Mouse (Mus musculus) CH12.LX (cell line): ENCODE results near the gene Man2a1. TPM values are rescaled to one million over a fixed set of nuclear protein-coding genes. Genes with fewer than 3 reads are reported as not detected.

Experiments
- DNase-seq: peaks from one replicate; pipeline ENCODE4 v3.0.0-alpha.2; 2013; ENCODE audit errors: extremely low read depth
- H3K27ac ChIP-seq: 2 replicates; pipeline ENCODE4 v1.5.1; 2012; ENCODE audit warnings: low read depth, mild to moderate bottlenecking, control low read depth, moderate library complexity; ENCODE audit not compliant: insufficient read depth
- H3K27me3 ChIP-seq: replicated peaks from 2 replicates; pipeline ENCODE3; 2012; ENCODE audit warnings: inconsistent platforms
- H3K36me3 ChIP-seq, 2 experiments: replicated peaks in 1 of 2; 2 replicates each; pipeline versions ENCODE3 to v1.6.1; 2012; ENCODE audit warnings: inconsistent platforms in 1 of 2, low read length in 1 of 2, mild to moderate bottlenecking in 1 of 2, mixed read lengths in 1 of 2, moderate library complexity in 1 of 2; ENCODE audit not compliant: control insufficient read depth in 1 of 2, insufficient read depth in 1 of 2
- H3K4me1 ChIP-seq, 2 experiments: 2 replicates each; pipeline ENCODE4 v1.6.1; 2012; ENCODE audit warnings: inconsistent platforms in 1 of 2, moderate library complexity in 1 of 2; ENCODE audit not compliant: insufficient read depth in 2 of 2, control insufficient read depth in 1 of 2
- H3K4me2 ChIP-seq: 2 replicates; pipeline ENCODE4 v1.6.1; 2012; ENCODE audit warnings: low read depth, mild to moderate bottlenecking, control low read depth; ENCODE audit not compliant: poor library complexity, insufficient read depth, severe bottlenecking
- H3K4me3 ChIP-seq, 3 experiments: fragments of 150-350 bp in 1 of 3; sonication (generic) in 1 of 3; replicated peaks in 1 of 3; 2 replicates each; pipeline versions ENCODE3 to v1.5.1; 2011 to 2012; ENCODE audit warnings: low read depth in 2 of 3, low read length in 2 of 3, mild to moderate bottlenecking in 2 of 3, moderate library complexity in 2 of 3, control low read depth in 1 of 3, improper control_type of control experiment in 1 of 3, inconsistent platforms in 1 of 3, mixed read lengths in 1 of 3; ENCODE audit not compliant: poor library complexity in 1 of 3
- H3K79me2 ChIP-seq: replicated peaks from 2 replicates; pipeline ENCODE4 v1.6.1; 2012; ENCODE audit warnings: mild to moderate bottlenecking, moderate library complexity; ENCODE audit not compliant: control insufficient read depth, poor library complexity, insufficient read depth, severe bottlenecking; ENCODE audit errors: extremely low read depth
- H3K9ac ChIP-seq: 2 replicates; pipeline ENCODE4 v1.6.1; 2012; ENCODE audit warnings: low read depth, mild to moderate bottlenecking, control low read depth, moderate library complexity; ENCODE audit not compliant: insufficient read depth
- H3K9me3 ChIP-seq: replicated peaks from 2 replicates; pipeline ENCODE3; 2012; ENCODE audit warnings: low read length, inconsistent platforms, mixed read lengths
- CHD1 ChIP-seq: IDR thresholded peaks from 2 replicates; pipeline ENCODE4 v1.6.1; 2012; ENCODE audit warnings: low read depth, low read length, improper control_type of control experiment, inconsistent platforms
- CHD2 ChIP-seq: IDR thresholded peaks from 2 replicates; pipeline ENCODE4 v1.6.1; 2011; ENCODE audit warnings: low read length, improper control_type of control experiment
- ELF1 ChIP-seq: IDR thresholded peaks from 2 replicates; pipeline ENCODE4 v1.6.1; 2014; ENCODE audit warnings: low read depth, mild to moderate bottlenecking, inconsistent platforms, low read length, improper control_type of control experiment
- HCFC1 ChIP-seq: IDR thresholded peaks from 2 replicates; pipeline ENCODE4 v1.6.1; 2012; ENCODE audit warnings: low read depth, mild to moderate bottlenecking, inconsistent platforms, low read length, improper control_type of control experiment
- JUN ChIP-seq: IDR thresholded peaks from 2 replicates; pipeline ENCODE4 v1.6.1; 2011; ENCODE audit warnings: low read depth, mild to moderate bottlenecking, low read length, improper control_type of control experiment, moderate library complexity; ENCODE audit not compliant: insufficient read depth
- JUND ChIP-seq: conservative IDR thresholded peaks from 2 replicates; pipeline ENCODE4 v1.6.1; 2011; ENCODE audit warnings: low read depth, low read length, improper control_type of control experiment
- MAX ChIP-seq: IDR thresholded peaks from 2 replicates; pipeline ENCODE4 v1.6.1; 2011; ENCODE audit warnings: low read length, improper control_type of control experiment
- MEF2A ChIP-seq: IDR thresholded peaks from 2 replicates; pipeline ENCODE4 v1.6.1; 2014; ENCODE audit warnings: low read depth, mild to moderate bottlenecking, inconsistent platforms, low read length, improper control_type of control experiment, borderline replicate concordance
- MXI1 ChIP-seq: IDR thresholded peaks from 2 replicates; pipeline ENCODE4 v1.6.1; 2011; ENCODE audit warnings: mild to moderate bottlenecking, low read depth, low read length, improper control_type of control experiment
- MYC ChIP-seq: IDR thresholded peaks from 2 replicates; pipeline ENCODE4 v1.6.1; 2011; ENCODE audit warnings: low read depth, mild to moderate bottlenecking, improper control_type of control experiment, low read length
- POLR2AphosphoS2 ChIP-seq: IDR thresholded peaks from 2 replicates; pipeline ENCODE4 v1.6.1; 2011; ENCODE audit warnings: low read depth, low read length, improper control_type of control experiment
- RAD21 ChIP-seq: IDR thresholded peaks from 2 replicates; pipeline ENCODE4 v1.6.1; 2011; ENCODE audit warnings: low read depth, mild to moderate bottlenecking, low read length, improper control_type of control experiment, moderate library complexity
- SMC3 ChIP-seq: IDR thresholded peaks from 2 replicates; pipeline ENCODE4 v1.6.1; 2011; ENCODE audit warnings: low read depth, low read length, improper control_type of control experiment
- TBP ChIP-seq: conservative IDR thresholded peaks from 2 replicates; pipeline ENCODE4 v1.6.1; 2011; ENCODE audit warnings: low read depth, low read length, improper control_type of control experiment
- TCF12 ChIP-seq: IDR thresholded peaks from 2 replicates; pipeline ENCODE4 v1.6.1; 2014; ENCODE audit warnings: low read depth, mild to moderate bottlenecking, inconsistent platforms, low read length, improper control_type of control experiment
- USF2 ChIP-seq: conservative IDR thresholded peaks from 2 replicates; pipeline ENCODE4 v1.6.1; 2011; ENCODE audit warnings: low read depth, low read length, improper control_type of control experiment
- ZKSCAN1 ChIP-seq: IDR thresholded peaks from 2 replicates; pipeline ENCODE4 v1.6.1; 2012; ENCODE audit warnings: low read depth, inconsistent platforms, low read length, improper control_type of control experiment, borderline replicate concordance
- dilution Hi-C: fragments of 300-500 bp; cut with MboI; formaldehyde crosslinking; loops from 2 replicates; pipeline ENCODE4 v1.14.3; 2020; ENCODE audit warnings: low sequenced_read_pairs; ENCODE audit not compliant: extremely low pct_unique_long_range_greater_than_20kb, extremely low pct_ligation_motif_present
- in situ Hi-C: fragments of 300-500 bp; cut with MboI; formaldehyde crosslinking; loops from 3 replicates; pipeline ENCODE4 v1.14.3; 2019; ENCODE audit warnings: low sequenced_read_pairs, low pct_ligation_motif_present, low pct_unique_long_range_greater_than_20kb, mixed read lengths
- polyA plus RNA-seq: library from polyadenylated mRNA; unstranded; fragments of >175 nt; gene quantifications from 2 replicates; pipeline ENCODE4 v1.2.1, GENCODE M21; 2012; ENCODE audit warnings: low read depth; ENCODE audit not compliant: insufficient read length
- total RNA-seq, 2 experiments: library from RNA; depleted of rRNA; stranded (reverse); fragments of 300-350 nt in 1 of 2; fragments of >200 nt in 1 of 2; gene quantifications; 2 replicates each; pipeline ENCODE4 v1.2.3; 2012 to 2014

The Man2a1 gene
- total and polyA plus RNA-seq, 3 experiments, result 7.9 to 15.4 (median 11.9) TPM

DNA sequence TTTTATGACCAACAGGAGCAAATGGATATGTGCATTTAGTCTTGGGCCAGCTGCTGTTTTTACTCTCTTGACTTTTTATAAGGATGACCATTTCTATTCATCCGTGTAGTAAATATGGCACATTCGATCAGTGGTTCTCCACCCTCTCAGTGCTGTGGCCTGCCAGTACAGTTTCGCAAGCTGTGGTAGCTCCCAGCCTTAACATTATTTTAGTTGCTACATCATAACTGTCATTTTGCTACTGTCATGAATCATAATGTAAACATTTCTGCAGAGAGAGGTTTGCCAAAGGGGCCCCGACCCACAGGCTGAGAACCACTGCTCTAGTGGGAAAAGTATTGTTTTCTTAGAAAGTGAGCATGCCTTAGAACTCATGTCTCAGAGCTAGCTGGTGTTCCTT lies 59.1 kb downstream of the Man2a1 start:
- no peak overlapping the region for H3K27ac ChIP-seq
- H3K4me2 ChIP-seq, result no peak overlapping the region
- DNase-seq, result no peak
- peaks cover 2% of the 10 kb centered on the region for H3K9me3 ChIP-seq
- no peaks in the 10 kb centered on the region for H3K79me2 ChIP-seq
- H3K4me3 ChIP-seq, result no peak overlapping the region
- H3K4me1 ChIP-seq, result no peaks in the 10 kb centered on the region
- TF ChIP-seq TCF12 (no peak), JUND (no peak), ELF1 (no peak), MAX (no peak), POLR2AphosphoS2 (no peak)
- no peak overlapping the region for H3K9ac ChIP-seq
- in situ Hi-C loops, result no loop called here
- dilution Hi-C loops, result no loop called here
- H3K27me3 ChIP-seq, result no peaks in the 10 kb centered on the region
- peaks cover 7 to 43% of the 10 kb centered on the region in 2 experiments for H3K36me3 ChIP-seq

DNA sequence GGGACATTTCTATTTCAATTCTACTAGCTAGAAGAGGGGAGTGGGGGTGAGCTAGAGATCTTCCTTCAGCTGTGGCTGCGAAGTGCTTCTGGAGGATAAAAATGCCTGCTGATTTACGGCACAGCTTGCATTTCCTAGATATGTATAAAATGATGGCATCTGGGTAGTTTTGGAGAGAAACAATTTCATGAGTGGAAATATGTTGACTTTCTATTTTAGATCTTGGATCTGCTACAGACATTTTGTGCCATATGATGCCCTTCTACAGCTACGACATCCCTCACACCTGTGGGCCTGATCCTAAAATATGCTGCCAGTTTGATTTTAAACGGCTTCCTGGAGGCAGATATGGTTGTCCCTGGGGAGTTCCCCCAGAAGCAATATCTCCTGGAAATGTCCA lies 66.0 kb downstream of the Man2a1 start:
- TF ChIP-seq MAX, result no peak
- no peak for TF ChIP-seq RAD21
- no peak for TF ChIP-seq MEF2A
- TF ChIP-seq USF2, result no peak
- TF ChIP-seq CHD1, result no peak
- TF ChIP-seq JUN, result no peak
- TF ChIP-seq MYC, result no peak
- no peak for TF ChIP-seq HCFC1
- no peak for TF ChIP-seq MXI1
- TF ChIP-seq SMC3, result no peak
- TF ChIP-seq ZKSCAN1, result no peak
- TF ChIP-seq TBP, result no peak
- TF ChIP-seq CHD2, result no peak
- TF ChIP-seq TCF12, result no peak
- H3K4me3 ChIP-seq, result no peak overlapping the region
- dilution Hi-C loops, result no loop called here
- no peak overlapping the region for H3K9ac ChIP-seq
- H3K4me2 ChIP-seq, result no peak overlapping the region
- no peaks in the 10 kb centered on the region for H3K79me2 ChIP-seq
- no peaks in the 10 kb centered on the region for H3K27me3 ChIP-seq
- DNase-seq, result no peak
- H3K27ac ChIP-seq, result no peak overlapping the region
- in situ Hi-C loops, result no loop called here
- H3K36me3 ChIP-seq, result peaks cover 10 to 41% of the 10 kb centered on the region in 2 experiments
- H3K9me3 ChIP-seq, result peaks cover 11% of the 10 kb centered on the region
- peaks cover 2 to 26% of the 10 kb centered on the region in 2 experiments; a peak in 2 of 4 replicates for H3K4me1 ChIP-seq
